Mouse (Mus musculus) brain, adult 10 weeks (tissue): ENCODE results near the gene Nanp. TPM values are rescaled to one million over a fixed set of nuclear protein-coding genes. Genes with fewer than 3 reads are reported as not detected.

Experiments used
- polyA plus RNA-seq: library from polyadenylated mRNA; stranded (reverse); fragments of 350-450 nt; fragmentation: Illumina TruSeq; extraction: RNeasy Lipid Tissue Mini Kit (QIAGEN cat#74804); gene quantifications from one replicate; pipeline ENCODE4 v1.2.3, GENCODE M21; 2015; ENCODE audit warnings: low read depth, low replicate concordance

The Nanp gene
- 31.9 TPM for polyA plus RNA-seq

GRCm38 (mm10) chr2:151039232-151039695 lies at the start of gene Nanp, which contains the start of gene Ninl:
Gene Nanp, minus strand, starts transcription at chr2:151039398.
Gene Ninl, minus strand, starts transcription at chr2:151039382.

Other genes starting within 250 kb of the Nanp start
- 426 TPM for gene Abhd12, start 134.7 kb downstream of the Nanp start, polyA plus RNA-seq
- 3.4 TPM for gene Gins1, start 134.0 kb downstream of the Nanp start, polyA plus RNA-seq
- gene Ninl, start within 50 bp of the Nanp start, polyA plus RNA-seq = 3.5 TPM
- gene Gm14151, start 53.0 kb upstream of the Nanp start, polyA plus RNA-seq = not detected
- not detected for gene Gm14147, start 58.8 kb upstream of the Nanp start, polyA plus RNA-seq